Mouse (Mus musculus): ENCODE measurements around the gene Eif4g3. TPM values are rescaled to one million over a fixed set of nuclear protein-coding genes. Genes with fewer than 3 reads are reported as not detected.

Eif4g3 gene
- polyA plus RNA-seq, 2 experiments, result 5.6 to 15.6 TPM

DNA sequence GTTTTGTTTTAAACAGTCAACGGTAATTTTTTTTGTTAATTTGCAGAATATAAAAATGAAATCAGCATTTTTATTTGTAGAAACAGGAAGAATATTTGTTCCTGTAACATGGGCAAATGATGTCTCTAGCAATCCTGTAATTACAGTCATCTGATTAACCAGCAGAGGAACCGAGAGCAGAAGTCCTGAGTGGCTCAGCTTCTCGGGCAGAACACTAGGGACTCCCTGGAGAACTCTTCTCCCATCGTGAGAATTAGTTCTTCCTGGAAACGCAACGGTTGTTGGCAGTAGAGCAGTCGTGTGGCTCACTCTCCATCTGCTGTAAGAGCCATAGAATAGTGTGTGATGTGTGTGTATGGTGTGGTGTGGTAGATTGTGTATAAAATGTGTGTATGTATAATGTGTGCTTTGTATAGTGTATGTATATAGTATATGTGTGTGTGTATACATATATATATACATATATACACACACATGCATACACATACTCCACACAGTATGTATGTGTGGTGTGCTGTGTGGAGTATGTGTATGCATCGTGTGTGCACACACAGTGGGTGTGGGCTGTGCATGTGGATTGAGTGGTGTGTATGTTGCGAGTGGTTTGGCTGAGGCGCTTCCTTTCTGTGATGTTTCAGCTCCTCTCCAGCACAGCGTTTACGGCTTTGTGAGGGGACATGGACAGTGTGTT lies 48.9 kb downstream of the Eif4g3 start:
- WGBS (ENCODE audit: insufficient replicate concordance), result 76% methylated on average over 12 of the region's 12 CpGs
- TF ChIP-seq EP300 (IDR thresholded peaks at IDR 0.05; ENCODE audit: low read depth) (no peak), CTCF (IDR thresholded peaks at IDR 0.05; ENCODE audit: low read depth) (no peak)
- no peak overlapping the region for H3K27ac ChIP-seq
- ATAC-seq (ENCODE audit: insufficient read depth) (no peak), DNase-seq (ENCODE audit: low read depth in 3 of 3, low spot score in 3 of 3) (no peak)
- no peak overlapping the region for H3K9ac ChIP-seq (replicated peaks)
- H3K36me3 ChIP-seq (replicated peaks; ENCODE audit: control insufficient read depth, insufficient read depth, low read depth), result peaks cover 5% of the 10 kb centered on the region
- H3K4me3 ChIP-seq (ENCODE audit: insufficient read depth in 1 of 2, low read depth in 2 of 2, low read length in 2 of 2), result no peak overlapping the region
- no peaks in the 10 kb centered on the region for H3K27me3 ChIP-seq (ENCODE audit: control insufficient read depth, insufficient read depth, low read length)
- peaks cover 0 to 4% of the 10 kb centered on the region in 2 experiments; a peak in 1 of 4 replicates for H3K4me1 ChIP-seq (replicated peaks; ENCODE audit: control insufficient read depth in 2 of 2, insufficient read depth in 2 of 2, low read length in 1 of 2)
- H3K4me2 ChIP-seq (ENCODE audit: low read depth), result no peak overlapping the region
- no peaks in the 10 kb centered on the region for H3K9me3 ChIP-seq (ENCODE audit: control insufficient read depth, low read length)

DNA sequence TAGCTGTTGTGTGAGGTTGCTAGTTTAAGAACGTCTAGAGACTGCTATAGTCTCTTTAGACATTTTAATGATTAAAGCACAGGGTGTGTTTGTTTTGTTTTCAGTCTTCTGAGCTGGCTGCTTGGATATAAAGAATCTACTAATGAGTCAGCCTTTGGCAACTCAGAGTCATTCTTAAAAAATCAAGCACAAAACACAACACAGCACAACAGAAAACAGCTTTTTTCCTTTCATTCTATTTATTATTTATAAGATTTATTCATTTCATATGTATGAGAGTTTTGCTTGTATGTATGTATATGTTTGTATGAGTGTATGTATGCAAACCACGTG lies 49.4 kb downstream of the Eif4g3 start:
- no peak overlapping the region for H3K9ac ChIP-seq (replicated peaks)
- H3K27ac ChIP-seq, result no peak overlapping the region
- H3K9me3 ChIP-seq (ENCODE audit: control insufficient read depth, low read length), result no peaks in the 10 kb centered on the region
- H3K4me1 ChIP-seq (replicated peaks; ENCODE audit: control insufficient read depth in 2 of 2, insufficient read depth in 2 of 2, low read length in 1 of 2), result peaks cover 0 to 4% of the 10 kb centered on the region in 2 experiments; a peak in 1 of 4 replicates
- TF ChIP-seq CTCF (IDR thresholded peaks at IDR 0.05; ENCODE audit: low read depth) (no peak), EP300 (IDR thresholded peaks at IDR 0.05; ENCODE audit: low read depth) (no peak)
- no peak overlapping the region for H3K4me3 ChIP-seq (ENCODE audit: insufficient read depth in 1 of 2, low read depth in 2 of 2, low read length in 2 of 2)
- WGBS (ENCODE audit: insufficient replicate concordance), result 58% methylated on average over 2 of the region's 2 CpGs
- H3K36me3 ChIP-seq (replicated peaks; ENCODE audit: control insufficient read depth, insufficient read depth, low read depth), result peaks cover 5% of the 10 kb centered on the region
- DNase-seq (ENCODE audit: low read depth in 3 of 3, low spot score in 3 of 3), result no peak
- ATAC-seq (ENCODE audit: insufficient read depth), result no peak
- H3K27me3 ChIP-seq (ENCODE audit: control insufficient read depth, insufficient read depth, low read length), result no peaks in the 10 kb centered on the region
- H3K4me2 ChIP-seq (ENCODE audit: low read depth), result no peak overlapping the region

DNA sequence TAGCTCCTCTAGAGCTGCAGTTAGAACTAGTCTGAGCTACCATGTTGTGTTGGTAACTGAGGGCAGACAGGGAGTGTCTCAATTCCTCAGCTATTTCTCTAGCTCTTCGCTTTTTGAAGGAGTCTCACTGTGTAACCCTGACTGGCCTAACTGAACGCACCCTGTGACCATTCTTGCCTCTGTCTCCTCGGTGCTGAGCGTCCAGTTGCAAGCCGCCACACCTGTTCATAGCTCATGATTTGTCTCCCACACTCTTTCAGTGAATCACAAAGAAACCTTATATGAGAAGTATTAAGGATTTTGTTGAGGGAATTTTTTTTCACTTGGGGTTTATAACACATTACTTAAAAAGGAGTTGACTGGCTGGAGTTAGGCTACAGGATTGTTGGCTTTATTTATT lies 49.8 kb downstream of the Eif4g3 start:
- no peak for TF ChIP-seq CTCF (IDR thresholded peaks at IDR 0.05; ENCODE audit: low read depth)
- TF ChIP-seq EP300 (IDR thresholded peaks at IDR 0.05; ENCODE audit: low read depth), result no peak
- H3K36me3 ChIP-seq (replicated peaks; ENCODE audit: control insufficient read depth, insufficient read depth, low read depth), result peaks cover 5% of the 10 kb centered on the region
- WGBS (ENCODE audit: insufficient replicate concordance), result 89% methylated on average over 5 of the region's 5 CpGs
- ATAC-seq (ENCODE audit: insufficient read depth) (no peak), DNase-seq (ENCODE audit: low read depth in 3 of 3, low spot score in 3 of 3) (no peak)
- no peak overlapping the region for H3K9ac ChIP-seq (replicated peaks)
- no peak overlapping the region for H3K4me2 ChIP-seq (ENCODE audit: low read depth)
- no peak overlapping the region for H3K4me3 ChIP-seq (ENCODE audit: insufficient read depth in 1 of 2, low read depth in 2 of 2, low read length in 2 of 2)
- no peak overlapping the region for H3K27ac ChIP-seq
- peaks cover 0 to 4% of the 10 kb centered on the region in 2 experiments; a peak in 1 of 4 replicates for H3K4me1 ChIP-seq (replicated peaks; ENCODE audit: control insufficient read depth in 2 of 2, insufficient read depth in 2 of 2, low read length in 1 of 2)
- no peaks in the 10 kb centered on the region for H3K27me3 ChIP-seq (ENCODE audit: control insufficient read depth, insufficient read depth, low read length)
- H3K9me3 ChIP-seq (ENCODE audit: control insufficient read depth, low read length), result no peaks in the 10 kb centered on the region

DNA sequence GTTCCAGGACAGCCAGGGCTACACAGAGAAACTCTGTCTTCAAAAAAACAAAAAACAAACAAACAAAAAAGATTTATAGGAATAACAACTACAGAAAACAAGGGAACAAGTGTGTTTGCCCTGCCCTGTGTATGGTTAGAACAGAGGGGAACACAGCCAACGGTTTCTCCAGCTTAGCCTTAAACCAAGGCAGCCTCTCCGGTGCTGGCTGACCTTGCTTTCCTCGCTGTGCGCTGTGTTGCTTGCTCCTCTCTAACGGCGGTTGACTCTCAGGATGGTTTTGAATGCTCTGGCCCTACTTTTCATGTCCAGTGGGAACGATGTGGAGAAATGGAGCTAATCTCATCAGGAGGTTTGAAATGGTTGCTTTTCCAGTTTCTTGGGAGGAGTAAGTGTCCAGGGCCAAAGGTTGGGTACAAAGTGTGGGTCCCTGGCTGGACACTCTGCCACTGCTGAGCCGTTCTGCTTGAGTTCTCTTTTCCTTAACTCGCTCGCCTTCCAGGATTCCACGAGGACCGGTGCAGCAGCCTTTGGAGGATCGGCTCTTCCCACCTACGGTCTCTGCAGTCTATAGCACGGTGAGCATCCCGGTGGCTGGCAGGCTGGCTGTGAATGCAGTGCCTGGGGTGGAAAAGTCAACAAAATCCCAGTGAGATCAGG lies 52.1 kb downstream of the Eif4g3 start:
- Histone ChIP-seq H3K27me3 (ENCODE audit: control insufficient read depth, insufficient read depth, low read length) (no peaks in the 10 kb centered on the region), H3K9me3 (ENCODE audit: control insufficient read depth, low read length) (no peaks in the 10 kb centered on the region), H3K4me1 (replicated peaks; ENCODE audit: control insufficient read depth in 2 of 2, insufficient read depth in 2 of 2, low read length in 1 of 2) (no peaks in the 10 kb centered on the region; a peak in 1 of 4 replicates), H3K9ac (replicated peaks) (no peak overlapping the region), H3K4me3 (ENCODE audit: insufficient read depth in 1 of 2, low read depth in 2 of 2, low read length in 2 of 2) (no peak overlapping the region), H3K27ac (no peak overlapping the region), H3K36me3 (replicated peaks; ENCODE audit: control insufficient read depth, insufficient read depth, low read depth) (peaks cover 5% of the 10 kb centered on the region), H3K4me2 (ENCODE audit: low read depth) (no peak overlapping the region)
- TF ChIP-seq CTCF (IDR thresholded peaks at IDR 0.05; ENCODE audit: low read depth), result no peak
- ATAC-seq (ENCODE audit: insufficient read depth) (no peak), DNase-seq (ENCODE audit: low read depth in 3 of 3, low spot score in 3 of 3) (no peak)
- WGBS (ENCODE audit: insufficient replicate concordance), result 92% methylated on average over 16 of the region's 16 CpGs

DNA sequence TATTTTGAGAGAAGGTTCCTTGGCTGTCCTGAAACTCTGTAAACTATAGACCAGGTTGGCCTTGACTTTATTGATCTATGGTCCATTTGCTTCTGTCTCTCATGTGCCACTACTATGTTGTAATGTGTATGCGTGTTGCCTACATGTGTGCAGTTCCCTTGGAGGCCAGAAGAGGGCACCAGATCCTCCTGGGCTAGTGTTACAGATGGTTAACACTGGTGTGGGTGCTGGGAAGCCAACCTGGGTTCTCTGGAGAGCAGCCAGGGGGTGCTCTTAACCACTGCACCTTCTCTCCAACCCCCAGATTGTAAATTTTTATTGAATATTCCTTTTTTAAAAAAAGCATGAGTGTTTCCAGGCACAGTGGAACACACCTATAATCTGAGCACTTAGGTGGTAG lies 53.0 kb downstream of the Eif4g3 start:
- H3K36me3 ChIP-seq (replicated peaks; ENCODE audit: control insufficient read depth, insufficient read depth, low read depth), result peaks cover 5% of the 10 kb centered on the region
- H3K4me2 ChIP-seq (ENCODE audit: low read depth), result no peak overlapping the region
- ATAC-seq (ENCODE audit: insufficient read depth) (no peak), DNase-seq (ENCODE audit: low read depth in 3 of 3, low spot score in 3 of 3) (no peak)
- WGBS (ENCODE audit: insufficient replicate concordance), result 86% methylated on average over 1 of the region's 1 CpGs
- H3K4me3 ChIP-seq (ENCODE audit: insufficient read depth in 1 of 2, low read depth in 2 of 2, low read length in 2 of 2), result no peak overlapping the region
- H3K4me1 ChIP-seq (replicated peaks; ENCODE audit: control insufficient read depth in 2 of 2, insufficient read depth in 2 of 2, low read length in 1 of 2), result no peaks in the 10 kb centered on the region; a peak in 1 of 4 replicates
- no peaks in the 10 kb centered on the region for H3K27me3 ChIP-seq (ENCODE audit: control insufficient read depth, insufficient read depth, low read length)
- H3K9ac ChIP-seq (replicated peaks), result no peak overlapping the region
- no peaks in the 10 kb centered on the region for H3K9me3 ChIP-seq (ENCODE audit: control insufficient read depth, low read length)
- TF ChIP-seq EP300 (IDR thresholded peaks at IDR 0.05; ENCODE audit: low read depth) (no peak), CTCF (IDR thresholded peaks at IDR 0.05; ENCODE audit: low read depth) (peak; percentile 63)
- no peak overlapping the region for H3K27ac ChIP-seq
